Mouse (Mus musculus) macrophage (primary cell): ENCODE measurements around the gene Gapt. TPM values are rescaled to one million over a fixed set of nuclear protein-coding genes. Genes with fewer than 3 reads are reported as not detected.
"Not testable (repeated sequence)": the region's sequence is repeated elsewhere in the genome, so short reads cannot be mapped to it uniquely, and the experiment has no call there.

ENCODE experiments used
- H3K27ac ChIP-seq: fragments of 350-480 bp; formaldehyde crosslinking; 2 replicates; pipeline ENCODE4 v1.9.0; 2021
- H3K36me3 ChIP-seq: fragments of 350-480 bp; formaldehyde crosslinking; 2 replicates; pipeline ENCODE4 v1.9.0; 2021; ENCODE audit errors: inconsistent target
- H3K4me3 ChIP-seq: fragments of 350-480 bp; formaldehyde crosslinking; 2 replicates; pipeline ENCODE4 v1.9.0; 2021; ENCODE audit errors: inconsistent target
- H3K79me2 ChIP-seq: fragments of 350-480 bp; formaldehyde crosslinking; 2 replicates; pipeline ENCODE4 v1.9.0; 2021; ENCODE audit errors: inconsistent target
- WGBS: methylation state at CpG from one replicate; pipeline ENCODE4 v1.1.7; 2026; ENCODE audit warnings: inconsistent platforms; ENCODE audit not compliant: missing documents; 5-methylcytosine and 5-hydroxymethylcytosine counted together
- polyA plus RNA-seq: library from polyadenylated mRNA; stranded (reverse); fragments of 250-400 nt; gene quantifications from 3 replicates; pipeline ENCODE4 v1.2.4, GENCODE M21; 2018; ENCODE audit warnings: inconsistent platforms

Gene Gapt
- polyA plus RNA-seq, 1 experiment from 2014 or later = 6.5 TPM

DNA sequence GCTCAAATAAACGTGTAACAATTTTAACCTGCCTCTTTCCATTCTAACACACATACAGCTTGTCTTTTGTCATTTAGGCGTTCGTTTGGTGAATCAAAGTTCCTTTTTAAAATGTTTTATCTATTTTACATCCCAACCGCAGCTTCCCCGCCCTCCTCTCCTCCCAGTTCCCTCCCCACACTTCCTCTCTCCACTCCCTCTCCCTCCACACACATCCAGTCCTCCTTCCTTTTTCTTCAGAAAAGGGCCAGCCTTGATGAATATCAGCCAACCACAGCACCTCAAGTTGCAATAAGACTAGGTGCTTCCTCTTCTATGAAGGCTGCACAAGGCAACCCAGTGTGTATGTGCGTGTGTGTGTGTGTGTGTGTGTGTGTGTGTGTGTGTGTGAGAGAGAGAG lies 27.5 kb upstream of the Gapt start:
- WGBS = 2% methylated on average over 5 of the region's 6 CpGs
- H3K79me2 ChIP-seq = no peaks in the 10 kb centered on the region
- H3K36me3 ChIP-seq = no peaks in the 10 kb centered on the region
- H3K4me3 ChIP-seq = no peak overlapping the region
- H3K27ac ChIP-seq = no peak overlapping the region

DNA sequence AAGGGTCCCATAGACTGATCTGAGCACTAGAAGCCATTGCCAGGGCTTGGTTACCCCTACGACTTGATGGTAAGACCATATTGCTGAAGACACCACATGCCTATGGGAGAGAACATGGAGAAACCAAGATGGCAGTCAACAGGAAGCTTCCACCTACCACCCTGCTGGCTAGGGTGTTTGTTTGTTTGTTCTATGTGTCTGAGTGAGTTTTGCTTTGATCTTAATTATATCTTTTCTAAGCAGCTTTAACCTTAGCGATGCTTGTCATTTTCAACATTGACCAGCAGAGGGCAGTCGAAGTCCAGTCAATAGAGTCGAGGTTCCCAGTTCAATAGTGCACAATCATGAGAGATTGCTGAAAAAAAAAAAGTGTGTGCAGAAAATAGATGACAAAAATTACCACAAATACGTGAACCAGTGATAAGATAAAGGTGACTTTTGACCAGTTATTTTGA lies 25.5 kb upstream of the Gapt start:
- no peaks in the 10 kb centered on the region for H3K79me2 ChIP-seq
- WGBS = 26% methylated on average over 5 of the region's 5 CpGs
- no peak overlapping the region for H3K4me3 ChIP-seq
- H3K36me3 ChIP-seq = no peaks in the 10 kb centered on the region
- no peak overlapping the region for H3K27ac ChIP-seq

DNA sequence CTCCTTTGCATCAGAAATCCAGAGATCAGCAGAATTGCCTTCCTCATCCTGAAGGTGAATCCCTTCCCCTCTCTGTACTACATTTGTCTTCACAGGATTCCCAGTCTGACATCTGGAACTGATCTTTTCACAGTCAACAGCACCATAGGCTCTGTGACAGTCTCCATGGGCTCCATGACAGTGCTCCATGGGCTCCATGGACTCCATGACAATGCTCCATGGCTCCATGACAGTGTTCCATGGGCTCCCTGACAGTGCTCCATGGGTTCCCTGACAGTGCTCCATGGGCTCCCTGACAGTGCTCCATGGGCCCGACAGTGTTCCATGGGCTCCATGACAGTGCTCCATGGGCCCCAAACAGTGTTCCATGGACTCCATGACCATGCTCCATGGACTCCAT lies 12.7 kb upstream of the Gapt start:
- 92% methylated on average over 1 of the region's 1 CpGs for WGBS
- Histone ChIP-seq H3K36me3 (no peaks in the 10 kb centered on the region), H3K4me3 (no peak overlapping the region), H3K27ac (no peak overlapping the region), H3K79me2 (no peaks in the 10 kb centered on the region)

DNA sequence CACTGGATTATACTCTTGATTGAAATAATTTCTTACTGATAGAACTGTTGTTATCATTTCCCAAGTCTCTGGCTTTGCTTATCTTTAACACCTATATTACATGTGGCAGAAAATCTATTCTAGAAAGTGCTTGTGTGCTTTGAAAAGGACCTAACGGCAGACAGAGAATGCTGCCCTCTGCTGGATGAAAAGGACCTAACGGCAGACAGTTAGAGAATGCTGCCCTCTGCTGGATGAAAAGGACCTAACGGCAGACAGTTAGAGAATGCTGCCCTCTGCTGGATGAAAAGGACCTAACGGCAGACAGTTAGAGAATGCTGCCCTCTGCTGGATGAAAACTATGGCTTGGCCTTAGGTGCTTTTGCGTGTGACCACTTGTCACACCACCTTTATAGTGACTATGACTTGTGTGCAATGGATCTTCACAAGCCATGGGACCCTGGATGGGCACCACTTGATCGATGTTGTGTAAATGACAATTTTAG lies 11.6 kb upstream of the Gapt start:
- not testable (repeated sequence) for H3K79me2 ChIP-seq, H3K36me3 ChIP-seq, H3K4me3 ChIP-seq, H3K27ac ChIP-seq
- WGBS = 31% methylated on average over 6 of the region's 6 CpGs

DNA sequence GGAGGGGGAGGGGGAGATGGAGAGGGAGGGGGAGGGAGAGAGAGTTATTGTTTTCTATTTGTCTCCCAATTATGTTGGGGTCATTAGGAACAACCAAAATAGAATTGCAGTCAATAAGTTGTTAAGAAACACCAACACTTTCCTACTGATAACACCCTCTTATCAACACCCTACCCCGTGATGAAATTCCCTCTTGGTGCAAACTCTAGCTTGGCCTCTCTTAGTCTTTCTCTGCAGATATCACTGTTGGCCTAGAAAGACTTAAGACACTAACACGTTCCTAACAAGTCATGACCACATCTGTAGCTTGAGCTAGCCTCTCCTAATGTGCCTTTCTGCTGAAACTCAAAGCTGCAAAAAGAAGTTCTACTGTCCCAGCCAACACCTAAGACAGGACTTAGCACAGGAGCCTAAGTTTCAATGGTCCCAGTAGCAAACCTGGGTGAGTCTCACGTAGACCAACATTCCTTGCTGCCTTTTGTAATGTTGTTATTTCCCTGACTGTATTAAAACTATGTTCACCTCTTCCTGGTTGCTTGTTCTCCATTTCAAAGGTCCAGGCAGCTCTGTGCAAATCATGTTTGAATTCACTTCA lies 11.1 kb upstream of the Gapt start:
- no peaks in the 10 kb centered on the region for H3K36me3 ChIP-seq
- WGBS = 91% methylated on average over 3 of the region's 3 CpGs
- no peak overlapping the region for H3K4me3 ChIP-seq
- H3K27ac ChIP-seq = no peak overlapping the region
- no peaks in the 10 kb centered on the region for H3K79me2 ChIP-seq

DNA sequence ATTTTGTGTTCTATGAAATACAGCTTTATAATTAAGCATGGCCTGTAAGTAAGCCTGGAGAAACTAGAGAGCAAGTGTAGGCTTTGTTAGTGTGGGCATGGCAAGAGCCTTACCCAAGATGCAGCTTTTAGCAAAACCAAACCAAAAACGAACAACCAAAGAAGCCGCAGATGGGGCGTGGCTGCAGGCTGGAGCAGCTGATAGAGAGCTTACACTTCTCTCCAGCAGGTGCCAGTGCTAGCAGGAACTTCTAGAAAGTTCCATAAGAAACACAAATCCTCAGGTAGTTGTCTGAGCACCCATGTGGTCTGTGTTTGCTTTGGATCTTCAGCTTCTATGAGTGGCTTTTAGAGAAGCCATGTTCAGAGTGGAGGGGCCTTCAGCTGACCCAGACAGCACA lies 9.5 kb upstream of the Gapt start:
- H3K79me2 ChIP-seq = no peaks in the 10 kb centered on the region
- H3K27ac ChIP-seq = no peak overlapping the region
- WGBS = 76% methylated on average over 3 of the region's 3 CpGs
- H3K36me3 ChIP-seq = no peaks in the 10 kb centered on the region
- H3K4me3 ChIP-seq = no peak overlapping the region

DNA sequence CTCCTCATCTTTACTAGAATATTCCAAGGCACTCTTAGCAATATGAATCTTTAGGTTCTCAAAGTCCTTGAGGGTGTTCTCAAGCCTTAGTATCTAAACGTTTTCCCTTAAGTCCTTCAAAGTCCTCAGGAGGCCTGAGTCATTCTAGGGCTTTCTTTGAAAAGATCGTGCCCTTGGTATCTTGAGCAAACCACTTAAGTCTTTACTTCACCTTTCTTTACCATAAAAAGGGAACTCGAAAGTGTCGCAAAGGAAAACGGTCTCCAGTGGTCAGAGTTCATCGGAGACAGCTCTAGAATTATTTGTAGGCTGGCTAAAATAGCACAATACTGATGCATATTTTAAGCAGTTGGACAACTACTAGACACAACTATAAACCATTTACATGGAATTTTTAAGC lies 6.7 kb upstream of the Gapt start:
- Histone ChIP-seq H3K79me2 (no peaks in the 10 kb centered on the region), H3K27ac (no peak overlapping the region), H3K4me3 (no peak overlapping the region), H3K36me3 (no peaks in the 10 kb centered on the region)
- WGBS = 0% methylated on average over 6 of the region's 6 CpGs

DNA sequence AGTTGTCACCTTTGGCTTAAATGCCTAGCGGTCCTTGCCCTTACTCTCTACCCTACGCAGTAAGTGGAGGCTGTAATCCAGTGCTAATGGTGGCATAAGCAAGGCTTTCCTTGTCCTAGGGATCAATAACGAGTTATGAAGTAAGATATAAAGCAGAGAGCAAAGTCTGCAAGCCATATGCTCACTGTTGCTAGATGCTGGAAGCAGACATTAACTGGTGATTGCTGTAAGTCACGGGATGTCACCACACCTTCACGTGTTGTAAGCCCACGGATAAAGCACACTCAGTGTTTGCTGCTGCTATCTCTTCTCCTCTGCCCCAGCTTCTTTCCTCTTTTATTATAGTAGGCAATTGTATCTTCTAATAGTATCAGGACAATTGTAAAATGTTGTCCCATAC lies 5.9 kb downstream of the Gapt start:
- H3K79me2 ChIP-seq = peaks cover 10% of the 10 kb centered on the region
- 0 out of 2 replicates have a peak, but pooled peaks cover 4% of the 10 kb centered on the region for H3K36me3 ChIP-seq
- H3K27ac ChIP-seq = no peak overlapping the region
- WGBS = 93% methylated on average over 6 of the region's 6 CpGs
- H3K4me3 ChIP-seq = no peak overlapping the region

DNA sequence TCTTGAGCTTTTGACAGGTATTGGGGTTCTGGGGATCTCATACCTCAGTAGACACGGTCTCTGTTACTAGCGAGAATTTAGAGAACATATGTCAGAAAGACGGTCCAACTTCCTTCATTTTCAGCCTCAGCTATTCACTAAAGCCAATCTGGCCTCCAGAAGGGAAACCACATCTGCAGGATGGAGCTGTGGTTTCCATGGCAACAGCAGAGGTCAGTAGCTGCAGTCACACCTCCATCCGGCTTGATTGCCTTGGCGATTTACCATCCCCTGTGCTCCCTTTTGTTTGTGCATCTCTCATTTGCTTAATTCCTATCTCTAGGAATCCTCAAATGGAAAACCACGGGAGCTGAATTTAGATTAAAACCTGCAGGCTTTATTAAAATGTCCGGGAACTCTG lies 10.3 kb downstream of the Gapt start:
- Histone ChIP-seq H3K36me3 (no peaks in the 10 kb centered on the region), H3K79me2 (no peaks in the 10 kb centered on the region), H3K27ac (no peak overlapping the region), H3K4me3 (no peak overlapping the region)
- WGBS = 32% methylated on average over 7 of the region's 7 CpGs

DNA sequence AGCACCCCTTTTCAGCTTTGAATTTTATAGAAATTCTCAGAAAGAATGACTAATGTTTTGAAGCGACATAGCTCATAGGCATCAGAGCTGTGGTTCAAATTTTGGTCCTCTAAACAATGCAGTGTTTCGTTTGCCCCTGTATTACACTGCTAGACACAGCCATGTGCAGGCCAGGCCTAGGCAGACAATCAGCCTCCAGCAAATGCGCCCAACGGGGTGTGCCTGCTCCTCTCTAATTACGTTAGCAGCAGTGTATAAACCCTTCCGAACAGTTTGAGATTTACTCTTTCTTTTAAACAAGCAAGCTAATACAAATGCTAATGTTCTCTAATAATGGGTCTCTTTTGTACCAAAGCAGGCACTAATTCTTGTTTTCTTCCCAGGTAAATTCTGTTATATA lies 14.4 kb downstream of the Gapt start:
- WGBS = 98% methylated on average over 6 of the region's 6 CpGs
- Histone ChIP-seq H3K79me2 (no peaks in the 10 kb centered on the region), H3K36me3 (no peaks in the 10 kb centered on the region), H3K4me3 (no peak overlapping the region), H3K27ac (no peak overlapping the region)

DNA sequence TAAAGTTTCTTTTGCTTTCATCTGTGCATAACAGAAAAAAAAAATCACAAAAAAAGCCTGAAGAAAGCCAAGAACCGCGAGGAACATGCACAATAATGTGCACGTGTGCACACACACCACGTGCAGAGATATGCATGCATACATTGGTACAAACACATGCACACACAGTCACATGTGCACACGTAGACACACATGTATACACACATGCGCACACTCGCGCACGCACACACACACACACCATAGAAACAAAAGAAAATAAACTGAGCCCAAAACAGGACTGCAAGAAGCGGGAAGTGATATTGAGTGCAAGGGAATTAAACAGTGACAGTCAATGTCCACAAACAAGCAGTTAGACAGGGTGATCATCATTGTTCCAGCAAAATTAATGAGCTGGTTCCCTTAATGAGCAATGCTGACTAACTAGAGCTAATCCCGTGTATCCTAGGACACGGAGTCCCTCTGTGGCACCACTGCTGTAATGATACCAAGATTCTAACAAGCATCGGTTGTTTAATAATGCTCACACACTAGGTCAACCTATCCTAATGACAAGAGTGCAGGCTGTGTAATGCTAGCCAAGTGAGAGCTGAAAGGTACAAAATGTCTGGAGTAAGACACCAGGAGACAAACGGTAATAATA lies 23.9 kb downstream of the Gapt start:
- no peaks in the 10 kb centered on the region for H3K36me3 ChIP-seq
- no peak overlapping the region for H3K4me3 ChIP-seq
- 94% methylated on average over 14 of the region's 14 CpGs for WGBS
- no peak overlapping the region for H3K27ac ChIP-seq
- H3K79me2 ChIP-seq = no peaks in the 10 kb centered on the region

DNA sequence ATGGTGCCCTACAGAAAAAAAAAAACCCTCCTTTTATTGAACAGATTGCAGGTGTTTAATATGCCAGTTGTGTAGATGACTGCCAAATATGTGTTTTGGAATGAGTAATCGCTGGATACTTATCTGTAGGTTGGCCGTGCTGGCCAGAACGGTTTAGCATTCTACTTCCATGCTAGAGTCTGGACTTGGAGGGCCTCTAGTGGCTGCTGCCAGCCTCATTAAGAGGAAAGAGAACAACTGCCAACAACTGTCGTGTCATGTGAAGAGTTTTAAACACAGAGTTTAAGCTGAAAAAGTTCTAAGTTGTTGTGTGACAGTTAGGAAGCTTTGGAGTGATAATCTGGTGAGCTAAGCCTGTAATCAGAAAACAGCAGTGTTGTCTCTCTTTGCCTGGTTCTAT lies 38.3 kb downstream of the Gapt start:
- Histone ChIP-seq H3K79me2 (no peaks in the 10 kb centered on the region), H3K27ac (no peak overlapping the region), H3K36me3 (no peaks in the 10 kb centered on the region), H3K4me3 (no peak overlapping the region)
- 55% methylated on average over 4 of the region's 4 CpGs for WGBS

DNA sequence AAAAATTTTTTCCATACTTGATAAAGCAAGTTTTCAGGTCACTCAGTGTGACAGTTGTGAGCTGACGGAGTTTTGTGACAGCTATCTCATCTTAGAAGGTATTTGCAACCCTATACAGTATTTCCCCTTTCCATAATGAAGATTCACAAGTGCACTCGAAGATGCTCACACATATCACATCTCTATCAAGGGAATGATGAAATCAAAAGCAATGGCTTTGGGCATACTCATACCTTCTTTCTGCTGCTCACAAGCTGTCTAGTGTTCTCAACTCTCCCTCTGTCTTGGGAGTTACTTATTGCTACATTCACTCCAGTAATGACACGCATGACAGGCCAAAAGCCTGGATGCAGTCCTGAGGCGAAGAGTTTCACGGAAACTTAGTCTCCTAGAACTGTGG lies 49.8 kb downstream of the Gapt start:
- H3K4me3 ChIP-seq = no peak overlapping the region
- H3K36me3 ChIP-seq = no peaks in the 10 kb centered on the region
- H3K27ac ChIP-seq = no peak overlapping the region
- 84% methylated on average over 5 of the region's 5 CpGs for WGBS
- H3K79me2 ChIP-seq = no peaks in the 10 kb centered on the region
